Mouse (Mus musculus): ENCODE data around the gene Ptrh2.

DNA sequence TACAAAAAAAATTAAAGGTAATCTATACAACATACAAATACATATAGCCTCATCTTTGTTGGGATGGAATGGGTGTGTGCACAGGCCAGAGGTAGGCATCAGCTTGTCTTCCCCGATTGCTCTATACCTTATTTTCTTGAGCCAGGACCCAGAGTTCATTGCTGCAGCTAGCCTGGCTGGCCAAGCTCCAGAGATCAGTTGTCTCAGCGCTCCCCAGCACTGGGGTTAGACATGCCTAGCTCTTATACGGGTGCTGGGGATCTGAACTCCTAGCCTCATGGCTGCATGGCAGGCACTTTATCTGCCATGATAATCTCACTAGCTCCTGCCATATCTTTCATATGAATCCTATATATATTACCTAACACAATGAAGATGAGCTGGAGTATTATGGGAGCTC is 15.6 kb upstream of the Ptrh2 start:
- no peak for TF ChIP-seq POLR2A (IDR thresholded peaks at IDR 0.05; ENCODE audit: low read depth, low read length)
- no peak for TF ChIP-seq BHLHE40 (IDR thresholded peaks at IDR 0.05; ENCODE audit: low read depth, low read length)
- no peak for TF ChIP-seq CTCF (conservative IDR thresholded peaks at IDR 0.05 in 1 of 2, IDR thresholded peaks at IDR 0.05 in 1 of 2; ENCODE audit: low read depth in 2 of 2, low read length in 2 of 2)
- TF ChIP-seq MAFK (IDR thresholded peaks at IDR 0.05; ENCODE audit: insufficient replicate concordance, low read length) = no peak
- TF ChIP-seq ZC3H11A (IDR thresholded peaks at IDR 0.05; ENCODE audit: low read depth, low read length) = no peak
- no peak for TF ChIP-seq ZNF384 (IDR thresholded peaks at IDR 0.05; ENCODE audit: low read depth, low read length)
- no peak for TF ChIP-seq MAX (IDR thresholded peaks at IDR 0.05; ENCODE audit: low read length)
- TF ChIP-seq PAX5 (IDR thresholded peaks at IDR 0.05; ENCODE audit: low read length) = no peak
- no peak for TF ChIP-seq NELFE (IDR thresholded peaks at IDR 0.05; ENCODE audit: low read depth, low read length)
- no peak for TF ChIP-seq TCF12 (IDR thresholded peaks at IDR 0.05; ENCODE audit: low read depth, low read length)
- TF ChIP-seq ZMIZ1 (IDR thresholded peaks at IDR 0.05; ENCODE audit: low read depth, low read length) = no peak
- TF ChIP-seq CHD2 (IDR thresholded peaks at IDR 0.05; ENCODE audit: low read length) = no peak
- TF ChIP-seq MEF2A (IDR thresholded peaks at IDR 0.05; ENCODE audit: borderline replicate concordance, low read depth, low read length) = no peak
- TF ChIP-seq EP300 (IDR thresholded peaks at IDR 0.05; ENCODE audit: low read length) = no peak

Data from CH12.LX (cell line).